Comparison of ENCODE assay signal across 14 mouse cellular contexts in the genomic region with DNA sequence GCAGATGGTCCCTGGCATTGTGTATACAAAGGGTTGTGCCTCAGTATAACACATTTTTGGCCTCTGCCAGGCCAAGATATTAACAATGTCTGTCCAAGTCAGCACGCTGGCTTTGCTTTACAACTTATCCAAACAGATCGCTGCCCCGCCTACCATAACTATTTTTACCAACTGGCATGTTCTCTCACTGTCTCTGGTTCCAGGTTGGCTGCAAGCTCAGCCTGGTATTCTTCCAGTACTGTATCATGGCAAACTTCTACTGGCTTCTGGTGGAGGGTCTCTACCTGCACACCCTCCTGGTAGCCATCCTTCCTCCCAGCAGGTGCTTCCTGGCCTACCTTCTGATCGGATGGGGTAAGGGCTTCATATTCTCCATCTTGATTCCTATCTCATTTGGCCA. TPM values are rescaled to one million over a fixed set of nuclear protein-coding genes. Genes with fewer than 3 reads are reported as not detected.
A peak's percentile ranks its signal among the peaks of the same experiment; 100 is the strongest.
DNase-seq lines count a peak whose midpoint lies in the region.
"Had no signal": no experiment of that assay in that cellular context is flagged by ENCODE, and none has a peak within 500 bp of the region (broad histone marks: within the 10 kb centered on the region; RNA-seq: fewer than 3 reads in every experiment).

No protein-coding gene starts in this region.

- peak; percentile 55 for DNase-seq in gastrocnemius, adult 18-20 months (ENCODE audit: low spot score)
- DNase-seq in gastrocnemius, postnatal 36 days = no peak
- peak; percentile 82 for DNase-seq in heart, adult 11 months
- no peak for DNase-seq in heart, postnatal 4 days
- peak; percentile 20 for DNase-seq in layer of hippocampus, adult 9-11 months
- no peak for DNase-seq in layer of hippocampus, adult 9-10 months (ENCODE audit: low spot score)
- DNase-seq in layer of hippocampus, postnatal 36 days = peak; percentile 7 to 11
- DNase-seq in left cerebral cortex, postnatal 14 days (ENCODE audit: low spot score in 2 of 2) = no peak
- DNase-seq: adrenal gland, adult 8-10 months; adrenal gland, postnatal 25 days; cerebellum, adult 18-20 months; cerebellum, adult 9-10 months; cerebellum, postnatal 14 days; gastrocnemius, postnatal 14 days had no signal

- intact Hi-C loops in gastrocnemius, postnatal 36 days (cut with DNase I) = no loop called here
- intact Hi-C loops in left cerebral cortex, postnatal 14 days (cut with DNase I) = no loop called here

RNA-seq across cellular contexts. Expression of a gene that starts 58.4 kb away (rescaled TPM):
- 1 to 10 TPM in 1 of 2 experiments, under 1 TPM in 1; 0.87 to 1.5 TPM for total RNA-seq in gastrocnemius, adult 18-20 months (2021)
- 1 to 10 TPM; 1.2 to 1.5 TPM for total RNA-seq in gastrocnemius, postnatal 36 days (2021)
- 1 to 10 TPM; 1.9 to 2.4 TPM for total RNA-seq in heart, postnatal 4 days (2021)
- 1 to 10 TPM in 1 of 2 experiments, under 1 TPM in 1; 0.50 to 1.6 TPM for total RNA-seq in layer of hippocampus, postnatal 36 days (2021)
- 1 to 10 TPM; 1.3 to 1.4 TPM for total RNA-seq in left cerebral cortex, postnatal 14 days (2021)

Comparison
In these comparisons a context has a peak if more than half of its experiments do, and no peak if none do; other contexts are left out.
1. DNase-seq: peak in gastrocnemius, adult 18-20 months (single experiment), heart, adult 11 months (single experiment), layer of hippocampus, adult 9-11 months (single experiment) and layer of hippocampus, postnatal 36 days (2 of 2); none in gastrocnemius, postnatal 36 days (0 of 2), heart, postnatal 4 days (single experiment), layer of hippocampus, adult 9-10 months (single experiment) and left cerebral cortex, postnatal 14 days (0 of 2).